Mouse (Mus musculus) embryo, embryonic 10.5 days (tissue): ENCODE measurements around the gene Gsg1.
A peak's percentile ranks its signal among the peaks of the same experiment; 100 is the strongest.

Experiments used
- DNase-seq: peaks from one replicate; pipeline ENCODE4 v3.0.0-alpha.2; 2015; ENCODE audit warnings: low spot score

Gsg1 gene

GRCm38 (mm10) chr6:135260435-135260834 is 6.3 kb upstream of the Gsg1 start:
- DNase-seq = no peak

DNA sequence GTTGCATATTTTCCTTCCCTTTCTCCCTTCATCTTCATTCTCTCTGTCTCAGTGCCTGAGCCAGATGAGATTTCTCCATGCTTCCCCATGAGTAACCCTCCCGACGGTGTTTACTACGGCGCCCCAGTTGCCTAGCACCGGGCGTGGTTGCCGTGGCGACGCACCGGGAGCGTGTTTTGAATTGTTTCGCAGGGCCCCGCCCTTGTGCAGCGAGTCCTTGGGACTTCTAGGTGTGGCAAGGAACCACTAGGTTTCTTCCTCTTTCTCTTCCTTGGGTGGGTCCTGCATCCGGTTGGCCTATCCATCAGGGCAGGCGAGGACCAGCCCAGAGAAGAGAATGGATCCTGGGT is 1.4 kb downstream of the Gsg1 start:
- peak; percentile 86 for DNase-seq

DNA sequence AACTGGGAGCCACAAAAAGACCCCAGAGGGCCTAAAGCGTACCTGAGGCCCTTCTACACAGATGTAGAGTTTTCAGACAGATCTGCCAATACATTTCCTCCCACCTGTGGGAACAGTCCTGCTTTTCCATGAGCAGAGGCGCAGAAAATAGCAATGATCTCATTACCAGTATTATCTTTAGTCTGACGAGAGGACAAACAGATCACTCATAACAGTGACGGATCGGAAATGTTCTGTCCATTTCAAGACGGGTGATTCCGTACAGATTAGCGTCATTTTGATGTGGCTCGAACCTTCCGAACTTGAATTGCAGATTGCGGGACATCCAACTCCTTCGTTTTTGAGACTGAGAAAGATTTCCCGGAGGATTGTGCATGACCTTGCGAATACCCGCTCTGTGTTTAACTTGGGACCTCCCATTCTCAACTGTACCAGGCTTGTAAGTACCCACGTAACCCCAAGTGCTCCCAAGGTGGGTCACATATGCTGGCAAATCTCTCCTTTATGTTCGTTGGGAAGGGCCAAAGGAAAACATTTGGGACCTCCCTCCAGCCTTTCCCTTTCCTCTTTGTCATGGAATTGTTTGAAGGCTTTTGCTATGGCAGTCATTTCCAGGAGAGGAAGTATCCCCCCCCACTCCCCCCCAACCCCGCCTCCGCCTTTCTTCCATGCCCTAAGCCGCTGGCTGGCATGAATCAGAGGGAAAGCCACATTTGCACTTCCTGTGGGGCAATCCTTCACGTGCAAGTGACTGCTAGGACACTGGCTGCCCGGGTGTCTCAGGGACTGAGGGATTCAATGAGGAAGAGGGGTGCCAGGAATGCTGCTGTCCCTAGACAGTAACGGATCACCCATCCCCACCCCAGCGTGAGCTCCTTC is 2.1 kb downstream of the Gsg1 start:
- no peak for DNase-seq

DNA sequence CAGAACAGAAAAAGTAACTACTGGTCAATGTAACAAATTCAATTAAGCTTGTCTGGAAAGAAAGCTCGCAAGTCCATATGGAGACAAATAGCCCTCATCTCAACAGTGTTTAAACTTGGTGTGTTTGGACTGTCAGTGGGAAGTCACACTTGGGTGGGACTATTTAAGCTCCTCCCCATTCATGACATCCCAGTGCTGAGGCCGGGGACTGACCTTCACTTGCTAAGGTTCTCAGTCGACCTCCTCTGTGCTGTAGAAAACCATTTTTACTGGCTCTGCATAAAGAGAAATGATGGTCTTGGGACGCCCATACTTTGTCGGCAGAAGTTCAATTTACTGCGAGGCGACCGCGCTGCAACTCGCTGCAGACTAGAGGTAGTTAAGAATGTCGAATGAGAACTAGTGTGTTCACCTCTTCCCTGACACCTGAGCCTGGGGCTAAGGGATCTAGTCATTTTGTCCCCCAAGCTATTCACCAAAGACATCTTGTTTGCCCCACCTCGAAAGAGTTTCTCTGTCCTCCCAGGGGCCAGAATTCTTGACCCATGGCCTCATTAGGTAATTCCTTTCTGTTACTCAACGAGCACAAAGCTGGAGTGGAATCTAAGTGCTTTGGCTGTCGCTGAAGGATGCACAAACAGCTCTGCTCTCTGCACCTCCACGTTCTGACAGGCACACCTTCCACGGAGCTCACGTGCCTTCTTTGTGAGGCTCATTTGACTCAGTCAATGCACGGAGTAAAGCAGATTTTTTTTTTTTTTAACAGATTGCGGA is 3.0 kb downstream of the Gsg1 start:
- DNase-seq = no peak

DNA sequence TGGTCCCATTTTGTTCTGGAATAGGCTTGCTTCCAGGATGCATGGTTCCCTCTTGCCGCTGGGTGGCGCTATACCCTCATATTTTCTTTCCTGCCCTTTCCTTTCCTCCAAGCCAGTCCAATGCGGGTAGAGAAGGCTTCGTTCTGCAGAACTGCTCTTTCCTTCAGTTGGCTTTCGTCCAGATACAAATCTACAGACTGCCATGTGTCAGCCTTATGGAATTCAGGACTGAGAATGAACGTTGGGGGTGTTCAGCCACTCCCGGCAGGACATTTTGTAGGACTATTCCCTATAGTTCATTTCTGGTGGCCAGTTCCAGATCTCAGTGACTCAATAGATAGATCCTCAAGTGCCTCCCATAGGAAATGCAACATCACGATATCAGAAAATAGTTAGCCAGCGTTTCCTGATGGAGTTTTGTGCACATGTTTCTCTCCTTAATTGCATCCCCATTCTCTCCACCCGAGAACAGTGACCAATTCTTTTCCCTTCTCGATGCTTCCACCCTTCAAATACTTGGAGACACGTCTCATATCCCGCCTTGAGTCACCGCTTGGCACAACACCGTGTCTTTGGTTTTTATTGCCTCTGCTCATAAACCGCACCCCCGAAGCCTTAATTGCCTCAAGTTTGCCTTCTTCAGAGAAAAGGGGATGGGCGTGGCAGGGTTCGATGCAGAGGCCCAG is 4.2 kb downstream of the Gsg1 start:
- peak; percentile 84 for DNase-seq

GRCm38 (mm10) chr6:135247861-135248260 is 6.3 kb downstream of the Gsg1 start:
- DNase-seq = no peak

DNA sequence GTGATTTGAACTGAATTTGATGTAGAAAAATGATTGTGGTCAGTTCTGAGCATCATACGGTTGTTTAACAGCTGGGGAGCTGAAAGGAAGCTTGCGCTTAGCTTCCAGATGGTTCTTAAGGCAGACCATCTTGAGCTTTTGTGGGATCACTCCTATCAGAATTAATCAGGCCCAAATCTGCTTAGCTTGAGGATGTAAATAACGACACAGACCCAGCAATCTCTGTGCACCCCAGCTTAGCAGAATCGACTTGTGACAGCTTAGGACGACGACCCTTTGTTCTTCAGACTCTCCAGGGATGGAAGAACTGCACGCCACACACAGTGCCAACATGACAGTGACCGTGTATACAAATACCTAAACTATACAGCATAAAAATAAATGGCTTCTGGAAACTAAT is 8.6 kb downstream of the Gsg1 start:
- DNase-seq = no peak

DNA sequence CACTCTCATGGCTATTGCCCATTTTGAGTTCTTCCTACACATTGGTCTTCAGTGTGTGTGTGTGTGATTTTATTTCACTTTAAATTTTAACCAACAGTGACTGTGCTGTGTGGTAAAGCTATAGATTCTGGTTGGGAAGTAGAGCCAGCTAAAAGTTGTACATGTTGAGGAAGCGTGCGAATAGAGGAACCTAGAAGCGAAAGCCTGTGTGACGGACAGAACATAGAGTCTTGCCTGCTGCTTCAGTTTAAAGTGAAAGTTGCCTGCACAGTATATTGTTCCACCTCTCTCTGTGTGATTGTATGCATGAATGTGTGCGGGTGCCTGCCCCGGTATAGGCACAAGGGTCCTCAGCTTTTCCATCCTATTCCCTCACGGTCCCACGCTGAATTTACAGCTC is 13.8 kb downstream of the Gsg1 start:
- no peak for DNase-seq

- no peak for DNase-seq
These were observed 15.9 kb downstream of the Gsg1 start for GRCm38 (mm10) chr6:135238211-135238610.

DNA sequence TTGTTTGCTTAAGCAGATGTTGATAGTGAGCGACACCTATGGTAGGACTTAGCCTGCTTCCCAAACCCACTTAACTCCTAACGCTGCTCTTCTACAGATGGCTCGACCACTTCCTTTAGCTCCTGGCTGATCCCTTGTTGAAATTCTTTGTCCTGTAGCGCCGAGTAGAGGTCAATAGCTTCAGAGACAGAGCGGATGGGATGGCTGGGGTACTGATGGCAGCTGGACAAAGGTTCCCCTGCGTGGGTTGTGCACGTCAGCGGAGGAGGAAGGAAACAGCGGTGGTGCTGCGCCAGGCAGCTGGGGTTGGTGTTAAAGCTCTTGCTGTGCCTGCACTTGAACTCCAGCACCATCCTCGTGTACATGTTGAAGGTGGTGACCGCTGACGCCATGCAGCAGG is 16.8 kb downstream of the Gsg1 start:
- DNase-seq = no peak

DNA sequence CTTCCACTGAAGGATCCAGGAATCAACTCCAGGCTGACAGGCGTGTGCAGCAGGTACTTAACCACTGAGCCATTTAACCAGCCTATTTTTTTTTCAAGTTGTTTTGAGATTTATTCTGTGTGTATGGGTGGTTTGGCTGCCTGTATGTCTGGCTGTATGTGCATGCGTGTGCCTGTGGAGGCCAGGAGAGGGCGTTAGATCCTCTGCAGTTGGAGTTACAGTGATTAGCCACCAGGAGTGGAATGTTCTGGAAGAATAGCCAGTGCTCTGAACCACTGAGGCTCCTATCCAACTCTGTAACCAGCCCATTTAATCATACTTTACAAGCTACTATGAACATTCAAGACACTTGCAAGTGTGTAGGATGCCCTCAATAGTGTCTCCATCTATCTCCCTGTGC is 17.6 kb downstream of the Gsg1 start:
- no peak for DNase-seq

DNA sequence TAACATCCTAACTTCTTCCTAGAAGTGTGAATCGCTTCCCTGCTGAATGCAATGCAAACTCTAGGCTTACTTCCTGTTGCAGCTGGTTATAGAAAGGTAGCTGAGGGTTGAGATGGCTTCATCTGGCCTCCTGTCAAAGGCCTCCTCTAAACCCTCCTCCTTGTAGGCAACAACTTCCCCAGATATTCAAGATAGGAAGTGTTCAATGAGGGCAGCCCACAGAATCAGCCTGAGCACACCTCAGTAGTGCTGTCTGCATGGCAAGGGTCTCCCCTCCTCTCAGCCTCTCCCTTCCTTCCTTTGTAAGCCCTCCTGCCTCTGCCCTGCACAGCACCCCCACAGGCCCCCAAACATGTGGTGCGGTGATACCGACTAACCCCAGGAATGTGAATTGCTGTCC is 18.4 kb downstream of the Gsg1 start:
- no peak for DNase-seq

DNA sequence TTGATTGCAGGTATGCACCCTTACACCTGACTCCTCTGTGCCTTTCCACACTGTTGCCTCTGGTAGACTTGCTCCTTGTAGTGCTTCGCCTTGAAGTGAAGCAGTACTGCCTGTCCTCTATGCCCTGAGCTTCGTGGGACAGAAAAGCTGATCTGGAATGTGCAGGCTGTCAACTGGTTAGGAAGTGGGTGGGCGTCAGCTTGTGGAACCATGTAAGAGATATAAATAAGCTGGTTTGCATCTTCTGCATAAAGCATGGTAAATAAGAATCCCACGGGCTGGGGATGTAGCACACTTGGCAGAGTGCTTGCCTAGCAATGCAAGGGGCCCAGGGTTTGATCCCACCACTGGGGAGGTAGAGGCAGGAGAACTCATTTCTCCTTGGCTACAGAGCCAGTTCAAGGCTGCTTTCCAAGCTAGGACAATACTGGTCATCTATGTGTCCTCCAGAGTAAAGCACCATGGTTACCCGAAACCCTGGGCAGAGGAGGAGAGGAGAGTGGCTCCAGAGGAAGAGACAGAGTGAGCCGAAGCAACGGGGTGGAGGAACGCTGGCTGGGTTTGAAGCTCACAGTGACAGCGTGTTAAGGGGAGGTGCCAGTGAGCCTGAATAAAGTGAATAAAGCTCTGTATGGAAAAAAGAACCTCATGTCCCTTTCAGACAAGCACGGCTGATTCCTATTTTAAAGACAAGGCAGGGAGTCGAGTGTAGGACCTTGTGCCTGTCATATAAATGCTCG is 21.5 kb downstream of the Gsg1 start:
- DNase-seq = no peak

- DNase-seq = no peak
These were observed 23.6 kb downstream of the Gsg1 start for GRCm38 (mm10) chr6:135230586-135230985.

GRCm38 (mm10) chr6:135228465-135228941 is 25.6 kb downstream of the Gsg1 start:
- DNase-seq = peak; percentile 41

DNA sequence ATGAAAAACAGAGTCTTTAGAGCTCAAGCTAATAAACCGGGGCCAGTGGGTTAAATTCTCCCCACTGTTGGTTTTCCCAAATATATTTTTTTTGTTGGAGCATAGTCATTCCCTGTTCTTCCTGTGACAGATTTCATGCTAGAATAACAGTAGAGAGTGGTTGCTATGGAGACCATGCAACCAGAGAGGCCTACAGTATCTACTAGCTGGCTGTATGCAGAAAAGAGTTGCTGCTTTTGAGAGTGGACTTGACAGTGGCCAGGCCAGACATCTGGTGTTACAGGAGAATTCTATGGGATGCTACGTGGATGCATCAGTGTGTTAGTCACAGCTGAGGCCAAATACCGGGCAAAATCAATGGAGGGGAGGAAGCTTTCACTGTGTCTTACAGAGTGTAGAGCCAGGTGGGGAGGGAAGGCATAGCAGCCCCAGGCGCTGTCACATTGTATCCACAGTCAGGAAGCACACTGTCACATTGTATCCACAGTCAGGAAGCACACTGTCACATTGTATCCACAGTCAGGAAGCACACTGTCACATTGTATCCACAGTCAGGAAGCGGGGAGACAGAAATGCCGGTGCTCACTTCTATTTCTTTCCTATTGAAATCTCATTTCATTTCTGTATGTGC is 30.2 kb downstream of the Gsg1 start:
- peak; percentile 23 for DNase-seq

- no peak for DNase-seq
These were observed 34.2 kb downstream of the Gsg1 start for GRCm38 (mm10) chr6:135219916-135220315.

DNA sequence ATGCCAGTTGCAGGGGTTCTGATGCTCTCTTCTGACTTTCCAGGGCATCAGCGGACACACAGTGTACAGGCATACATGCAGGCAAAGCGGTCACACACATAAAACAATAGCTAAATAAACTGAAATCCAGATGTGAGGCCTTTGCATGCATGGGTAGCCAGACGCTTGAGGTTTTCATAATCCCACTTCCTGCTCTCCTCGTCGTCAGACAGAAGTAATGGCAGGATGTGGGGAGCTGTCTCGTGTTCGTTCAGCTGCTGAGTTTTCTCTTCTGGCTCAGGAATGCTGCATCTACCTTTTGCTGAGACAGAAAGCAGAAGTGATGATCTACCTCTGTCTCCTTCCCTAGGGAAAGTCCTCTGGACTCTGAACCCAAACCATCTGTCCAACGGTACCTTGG is 35.8 kb downstream of the Gsg1 start:
- no peak for DNase-seq

DNA sequence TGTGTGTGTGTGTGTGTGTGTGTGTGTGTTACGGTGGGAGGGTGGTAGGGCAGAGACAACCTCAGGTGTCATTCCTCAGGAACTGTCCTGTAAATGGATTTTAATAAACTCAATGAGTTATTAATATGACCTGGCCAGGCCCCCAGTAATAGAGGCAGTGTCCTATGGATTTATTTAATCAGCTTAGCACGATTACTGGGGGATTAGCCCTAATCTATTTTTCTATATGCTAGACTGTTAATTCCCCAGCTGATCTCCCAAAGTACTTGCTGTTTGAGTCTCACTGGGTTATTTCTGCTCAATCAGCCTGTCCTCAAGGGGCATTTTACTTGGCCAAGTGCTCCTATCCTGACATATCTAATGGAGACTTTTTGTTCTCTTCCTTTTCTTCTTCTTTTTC is 41.5 kb downstream of the Gsg1 start:
- DNase-seq = no peak

DNA sequence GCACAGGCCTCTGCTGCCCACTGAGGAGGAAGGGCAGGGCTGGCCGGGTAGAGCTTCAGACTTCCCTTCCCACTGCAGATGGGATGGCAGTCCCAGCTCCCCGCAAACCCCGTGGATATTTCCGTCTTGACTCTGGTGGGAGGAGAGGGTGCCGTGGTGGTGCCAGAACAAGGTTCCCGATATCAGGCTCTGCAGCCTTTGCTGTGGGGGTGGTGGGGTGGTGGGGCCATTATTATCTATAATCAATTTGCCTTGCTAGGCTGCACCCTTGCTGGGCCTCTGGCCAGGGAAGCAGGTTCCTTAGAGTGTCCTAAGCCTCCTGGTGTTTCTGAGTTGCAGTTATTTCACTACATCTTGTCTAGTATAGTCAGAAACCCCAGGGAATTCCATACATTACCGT is 43.0 kb downstream of the Gsg1 start:
- no peak for DNase-seq

DNA sequence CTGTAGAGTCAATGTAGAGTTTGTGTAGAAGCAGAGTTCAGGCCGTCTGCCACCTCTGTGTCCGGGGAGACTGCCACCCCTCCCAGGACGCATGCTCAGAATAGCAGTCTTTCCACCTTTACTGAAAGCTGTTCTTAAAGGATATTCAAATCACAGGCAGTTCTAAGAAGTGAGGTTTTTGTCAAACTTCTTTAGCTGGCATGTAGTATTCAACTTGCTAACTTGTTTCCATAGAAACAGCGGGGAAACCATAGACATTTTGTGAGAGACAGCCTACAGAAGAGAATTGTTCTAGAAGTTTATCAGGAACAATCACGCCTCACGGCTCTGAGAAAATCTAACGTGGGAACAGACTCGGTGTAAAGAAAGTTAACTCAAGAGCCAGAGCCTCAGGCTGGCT is 47.2 kb downstream of the Gsg1 start:
- no peak for DNase-seq

DNA sequence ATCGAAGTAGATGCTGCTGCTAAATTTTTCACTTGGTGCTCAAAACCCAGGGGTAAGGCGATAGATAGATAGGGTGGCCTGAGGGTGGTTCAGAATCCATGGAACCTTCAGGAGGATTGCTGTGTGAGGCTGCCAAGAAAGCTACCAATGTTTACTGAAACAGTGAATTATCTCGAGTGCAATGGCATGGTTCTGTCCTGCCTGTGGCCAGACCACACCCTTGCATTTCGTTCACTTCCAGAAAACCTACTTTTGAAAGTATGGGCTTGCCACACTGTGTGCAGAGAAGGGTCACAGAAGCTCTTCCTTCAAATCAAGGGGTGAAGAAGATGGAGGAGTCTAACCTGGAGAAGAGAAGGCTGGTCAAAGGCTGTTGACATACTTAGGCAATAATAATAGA is 48.3 kb downstream of the Gsg1 start:
- no peak for DNase-seq
